Mouse (Mus musculus) B cell, adult 2 months (primary cell): Measurements from ENCODE around the gene Nudt22.

Experiments used
- DNase-seq, 2 experiments: peaks; one replicate each; pipeline ENCODE4 v3.0.0; 2022

The Nudt22 gene

GRCm38 (mm10) chr19:6947742-6948141 lies 48.2 kb downstream of the Nudt22 start:
- DNase-seq, result no peak

GRCm38 (mm10) chr19:6943709-6944108 lies 52.2 kb downstream of the Nudt22 start:
- DNase-seq, result no peak
